Mouse (Mus musculus): Measurements from ENCODE around the gene Gpr141. TPM values are rescaled to one million over a fixed set of nuclear protein-coding genes. Genes with fewer than 3 reads are reported as not detected.

Gene Gpr141
- polyA plus RNA-seq, 1 experiment = 16.8 TPM

DNA sequence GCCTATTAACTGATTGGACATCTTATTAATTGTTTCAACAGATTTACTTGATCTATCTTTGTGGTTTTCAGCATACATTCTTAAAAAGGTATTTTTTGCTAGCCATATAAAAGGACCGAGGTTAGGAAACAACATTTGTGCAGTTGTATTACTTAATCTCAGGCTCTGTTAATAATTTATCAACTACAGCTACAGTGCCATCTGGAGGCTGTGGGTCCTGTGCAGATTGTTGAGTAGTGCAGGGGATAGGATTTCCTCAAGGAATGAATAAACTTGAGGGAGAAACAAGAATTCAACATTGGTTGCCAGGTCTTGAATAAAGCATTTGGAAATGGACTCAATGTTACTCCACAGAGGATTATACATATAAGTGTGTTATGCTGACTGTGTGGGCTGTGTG lies 53.9 kb downstream of the Gpr141 start:
- no peak overlapping the region for H3K27ac ChIP-seq (ENCODE audit: control insufficient read depth, insufficient read depth, low read depth, low read length, poor library complexity)
- WGBS = 56% methylated on average over 1 of the region's 1 CpGs
- TF ChIP-seq POLR2A (IDR thresholded peaks at IDR 0.05; ENCODE audit: borderline replicate concordance, control insufficient read depth, low read depth, low read length) (no peak), CTCF (IDR thresholded peaks at IDR 0.05; ENCODE audit: control insufficient read depth, insufficient read depth, low read length) (no peak)
- H3K4me1 ChIP-seq (ENCODE audit: control insufficient read depth, insufficient read depth, low read length) = no peaks in the 10 kb centered on the region; the same call in 1 of the 2 replicates
- no peak overlapping the region for H3K4me3 ChIP-seq (replicated peaks; ENCODE audit: control insufficient read depth, low read depth, low read length)

GRCm38 (mm10) chr13:19767202-19767601 lies 56.9 kb downstream of the Gpr141 start:
- WGBS = 15% methylated on average over 2 of the region's 2 CpGs
- H3K4me1 ChIP-seq (ENCODE audit: control insufficient read depth, insufficient read depth, low read length) = no peaks in the 10 kb centered on the region; the same call in 1 of the 2 replicates
- H3K4me3 ChIP-seq (replicated peaks; ENCODE audit: control insufficient read depth, low read depth, low read length) = no peak overlapping the region
- H3K27ac ChIP-seq (ENCODE audit: control insufficient read depth, insufficient read depth, low read depth, low read length, poor library complexity) = no peak overlapping the region
- no peak for TF ChIP-seq CTCF (IDR thresholded peaks at IDR 0.05; ENCODE audit: control insufficient read depth, insufficient read depth, low read length)
- TF ChIP-seq POLR2A (IDR thresholded peaks at IDR 0.05; ENCODE audit: borderline replicate concordance, control insufficient read depth, low read depth, low read length) = no peak

DNA sequence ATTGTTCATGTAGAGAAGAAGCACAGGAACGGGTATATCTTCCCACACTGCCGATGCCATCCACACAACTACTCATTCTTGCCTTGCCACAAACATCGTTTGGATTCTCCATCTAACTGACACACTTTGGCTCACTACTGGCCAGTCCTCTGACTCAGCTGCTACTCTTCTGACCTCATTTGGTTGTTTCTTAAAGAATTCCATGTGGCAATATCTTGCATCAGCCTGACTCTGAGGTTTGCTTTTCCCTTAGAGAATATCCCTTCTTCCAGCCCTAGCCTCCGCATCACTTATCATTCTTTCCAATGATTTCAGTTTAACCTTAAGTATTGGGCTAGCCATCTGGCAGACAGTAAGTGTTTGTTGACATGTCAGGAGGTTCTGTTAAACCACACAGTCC lies 59.8 kb downstream of the Gpr141 start:
- Histone ChIP-seq H3K4me1 (ENCODE audit: control insufficient read depth, insufficient read depth, low read length) (no peaks in the 10 kb centered on the region; the same call in 1 of the 2 replicates), H3K4me3 (replicated peaks; ENCODE audit: control insufficient read depth, low read depth, low read length) (no peak overlapping the region), H3K27ac (ENCODE audit: control insufficient read depth, insufficient read depth, low read depth, low read length, poor library complexity) (no peak overlapping the region)
- WGBS = 75% methylated on average over 4 of the region's 4 CpGs
- TF ChIP-seq POLR2A (IDR thresholded peaks at IDR 0.05; ENCODE audit: borderline replicate concordance, control insufficient read depth, low read depth, low read length) = no peak
- TF ChIP-seq CTCF (IDR thresholded peaks at IDR 0.05; ENCODE audit: control insufficient read depth, insufficient read depth, low read length) = no peak

DNA sequence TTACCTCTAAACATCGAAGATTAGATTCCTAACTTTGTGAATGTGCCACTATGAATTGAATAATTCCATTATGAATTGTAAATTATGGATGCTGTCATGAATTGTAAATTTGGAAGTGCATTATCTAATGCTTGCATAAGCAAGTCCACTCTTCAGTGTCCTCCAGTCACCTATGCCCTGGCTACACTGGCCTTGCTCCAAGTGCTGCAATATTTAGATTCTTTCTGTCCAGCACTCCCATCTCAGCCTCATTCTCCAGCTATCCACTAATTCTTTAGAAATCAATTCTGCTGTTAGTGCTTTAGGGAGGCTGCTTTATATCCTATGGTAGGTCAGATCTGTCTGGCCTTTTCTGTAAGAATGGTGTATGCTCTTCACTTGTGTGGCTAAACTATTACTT lies 60.8 kb downstream of the Gpr141 start:
- WGBS = 85% methylated on average over 1 of the region's 1 CpGs
- Histone ChIP-seq H3K27ac (ENCODE audit: control insufficient read depth, insufficient read depth, low read depth, low read length, poor library complexity) (no peak overlapping the region), H3K4me1 (ENCODE audit: control insufficient read depth, insufficient read depth, low read length) (no peaks in the 10 kb centered on the region; the same call in 1 of the 2 replicates), H3K4me3 (replicated peaks; ENCODE audit: control insufficient read depth, low read depth, low read length) (no peak overlapping the region)
- TF ChIP-seq CTCF (IDR thresholded peaks at IDR 0.05; ENCODE audit: control insufficient read depth, insufficient read depth, low read length) (no peak), POLR2A (IDR thresholded peaks at IDR 0.05; ENCODE audit: borderline replicate concordance, control insufficient read depth, low read depth, low read length) (no peak)

- TF ChIP-seq POLR2A (IDR thresholded peaks at IDR 0.05; ENCODE audit: borderline replicate concordance, control insufficient read depth, low read depth, low read length) = no peak
- TF ChIP-seq CTCF (IDR thresholded peaks at IDR 0.05; ENCODE audit: control insufficient read depth, insufficient read depth, low read length) = no peak
- no peaks in the 10 kb centered on the region for H3K4me1 ChIP-seq (ENCODE audit: control insufficient read depth, insufficient read depth, low read length)
- H3K27ac ChIP-seq (ENCODE audit: control insufficient read depth, insufficient read depth, low read depth, low read length, poor library complexity) = no peak overlapping the region
- H3K4me3 ChIP-seq (replicated peaks; ENCODE audit: control insufficient read depth, low read depth, low read length) = no peak overlapping the region
- whole genome bisulfite sequencing = 59% methylated on average over 2 of the region's 2 CpGs
Observed at GRCm38 (mm10) chr13:19745741-19746140, 78.3 kb downstream of the Gpr141 start.

DNA sequence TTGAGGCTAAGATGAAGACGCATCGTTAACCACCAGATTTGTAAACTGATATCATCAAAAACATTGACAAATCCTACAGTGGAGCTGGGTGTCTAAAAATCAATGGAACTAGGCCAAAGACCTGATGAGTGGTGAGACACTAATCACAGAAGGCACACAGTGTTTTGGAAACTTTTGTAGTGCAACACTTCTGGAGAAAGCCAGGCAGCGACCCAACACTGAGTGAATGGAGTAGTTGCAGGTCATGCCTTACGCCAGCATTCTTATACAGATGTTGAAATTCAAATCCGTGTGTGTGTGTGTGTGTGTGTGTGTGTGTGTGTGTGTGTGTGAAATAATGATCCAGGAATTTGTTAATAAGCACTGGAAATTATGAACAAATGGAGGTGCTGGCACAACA lies 79.5 kb downstream of the Gpr141 start:
- Histone ChIP-seq H3K27ac (ENCODE audit: control insufficient read depth, insufficient read depth, low read depth, low read length, poor library complexity) (no peak overlapping the region), H3K4me1 (ENCODE audit: control insufficient read depth, insufficient read depth, low read length) (no peaks in the 10 kb centered on the region), H3K4me3 (replicated peaks; ENCODE audit: control insufficient read depth, low read depth, low read length) (no peak overlapping the region)
- WGBS = 80% methylated on average over 5 of the region's 5 CpGs
- TF ChIP-seq CTCF (IDR thresholded peaks at IDR 0.05; ENCODE audit: control insufficient read depth, insufficient read depth, low read length) (no peak), POLR2A (IDR thresholded peaks at IDR 0.05; ENCODE audit: borderline replicate concordance, control insufficient read depth, low read depth, low read length) (no peak)

- Histone ChIP-seq H3K4me1 (ENCODE audit: control insufficient read depth, insufficient read depth, low read length) (no peaks in the 10 kb centered on the region; the same call in 1 of the 2 replicates), H3K4me3 (replicated peaks; ENCODE audit: control insufficient read depth, low read depth, low read length) (no peak overlapping the region), H3K27ac (ENCODE audit: control insufficient read depth, insufficient read depth, low read depth, low read length, poor library complexity) (no peak overlapping the region)
- WGBS = 84% methylated on average over 5 of the region's 5 CpGs
- TF ChIP-seq POLR2A (IDR thresholded peaks at IDR 0.05; ENCODE audit: borderline replicate concordance, control insufficient read depth, low read depth, low read length) (no peak), CTCF (IDR thresholded peaks at IDR 0.05; ENCODE audit: control insufficient read depth, insufficient read depth, low read length) (no peak)
Observed at GRCm38 (mm10) chr13:19734597-19734996, 89.5 kb downstream of the Gpr141 start.

GRCm38 (mm10) chr13:19730826-19731225 lies 93.2 kb downstream of the Gpr141 start:
- 10% methylated on average over 2 of the region's 2 CpGs for WGBS
- TF ChIP-seq CTCF (IDR thresholded peaks at IDR 0.05; ENCODE audit: control insufficient read depth, insufficient read depth, low read length) = no peak
- no peak for TF ChIP-seq POLR2A (IDR thresholded peaks at IDR 0.05; ENCODE audit: borderline replicate concordance, control insufficient read depth, low read depth, low read length)

GRCm38 (mm10) chr13:19718954-19719353 lies 105.1 kb downstream of the Gpr141 start:
- TF ChIP-seq POLR2A (IDR thresholded peaks at IDR 0.05; ENCODE audit: borderline replicate concordance, control insufficient read depth, low read depth, low read length) = no peak
- TF ChIP-seq CTCF (IDR thresholded peaks at IDR 0.05; ENCODE audit: control insufficient read depth, insufficient read depth, low read length) = no peak
- WGBS = 2% methylated on average over 5 of the region's 5 CpGs

More at GRCm38 (mm10) chr13:19730826-19731225, 93.2 kb downstream of the Gpr141 start:
- H3K27ac ChIP-seq (ENCODE audit: control insufficient read depth, insufficient read depth, low read depth, low read length, poor library complexity) = no peak overlapping the region
- H3K4me3 ChIP-seq (replicated peaks; ENCODE audit: control insufficient read depth, low read depth, low read length) = no peak overlapping the region
- no peaks in the 10 kb centered on the region; the same call in 1 of the 2 replicates for H3K4me1 ChIP-seq (ENCODE audit: control insufficient read depth, insufficient read depth, low read length)

More at GRCm38 (mm10) chr13:19718954-19719353, 105.1 kb downstream of the Gpr141 start:
- Histone ChIP-seq H3K4me1 (ENCODE audit: control insufficient read depth, insufficient read depth, low read length) (no peaks in the 10 kb centered on the region), H3K4me3 (replicated peaks; ENCODE audit: control insufficient read depth, low read depth, low read length) (no peak overlapping the region), H3K27ac (ENCODE audit: control insufficient read depth, insufficient read depth, low read depth, low read length, poor library complexity) (no peak overlapping the region)

All from bone marrow, adult 2 months (tissue).